Mouse (Mus musculus): ENCODE measurements at regions not wholly inside any gene's neighbourhood (a gene's known extent, or its start where the extent isn't known, plus 50 kb on each side); places are given as distances from the start of the nearest gene placed in this dataset.

DNA sequence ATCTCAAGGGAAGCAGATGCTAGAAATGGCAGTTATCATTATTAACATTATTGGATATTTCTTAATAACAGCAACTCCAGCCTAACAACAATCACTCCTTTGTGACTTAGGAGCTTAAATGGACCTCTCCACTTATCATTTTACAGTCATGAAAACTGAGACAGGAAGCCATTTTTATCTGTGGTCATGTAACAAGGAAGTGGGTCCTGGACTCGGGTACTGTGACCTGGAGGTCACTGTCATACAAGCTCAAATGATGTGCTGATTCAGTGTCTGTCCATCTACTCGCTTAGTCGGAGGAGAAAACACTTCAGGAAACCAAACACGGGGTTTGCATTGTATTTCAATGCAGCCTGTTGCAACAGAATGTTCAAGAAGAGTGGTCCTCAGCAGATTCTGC, 176.4 kb downstream of the Gm10260 start:
- Histone ChIP-seq H3K36me3 (ENCODE audit: control insufficient read depth, insufficient read depth, low read length) (no peaks in the 10 kb centered on the region), H3K9me3 (ENCODE audit: control insufficient read depth, low read length) (no peaks in the 10 kb centered on the region), H3K4me3 (ENCODE audit: low read length) (no peak overlapping the region), H3K27me3 (ENCODE audit: control insufficient read depth, insufficient read depth, low read depth, low read length) (no peaks in the 10 kb centered on the region), H3K4me1 (replicated peaks; ENCODE audit: control insufficient read depth, insufficient read depth, low read length) (peaks cover 11% of the 10 kb centered on the region), H3K4me2 (ENCODE audit: low read depth, low read length) (no peak overlapping the region), H3K9ac (ENCODE audit: low read length) (no peak overlapping the region), H3K27ac (ENCODE audit: low read length) (no peak overlapping the region)
- 59% methylated on average over 4 of the region's 4 CpGs for WGBS
- ATAC-seq (ENCODE audit: low read depth) = no peak

- Histone ChIP-seq H3K27ac (ENCODE audit: low read length) (peak overlapping the region; percentile 40; the same call in 1 of the 2 replicates), H3K4me3 (ENCODE audit: low read length) (no peak overlapping the region), H3K27me3 (ENCODE audit: control insufficient read depth, insufficient read depth, low read depth, low read length) (no peaks in the 10 kb centered on the region), H3K9ac (ENCODE audit: low read length) (no peak overlapping the region), H3K4me1 (replicated peaks; ENCODE audit: control insufficient read depth, insufficient read depth, low read length) (peaks cover 19% of the 10 kb centered on the region), H3K36me3 (ENCODE audit: control insufficient read depth, insufficient read depth, low read length) (no peaks in the 10 kb centered on the region), H3K9me3 (ENCODE audit: control insufficient read depth, low read length) (no peaks in the 10 kb centered on the region), H3K4me2 (ENCODE audit: low read depth, low read length) (no peak overlapping the region)
- 67% methylated on average over 4 of the region's 4 CpGs for WGBS
- ATAC-seq (ENCODE audit: low read depth) = no peak
Observed at GRCm38 (mm10) chr13:97581380-97581779, 179.1 kb downstream of the Gm10260 start.

DNA sequence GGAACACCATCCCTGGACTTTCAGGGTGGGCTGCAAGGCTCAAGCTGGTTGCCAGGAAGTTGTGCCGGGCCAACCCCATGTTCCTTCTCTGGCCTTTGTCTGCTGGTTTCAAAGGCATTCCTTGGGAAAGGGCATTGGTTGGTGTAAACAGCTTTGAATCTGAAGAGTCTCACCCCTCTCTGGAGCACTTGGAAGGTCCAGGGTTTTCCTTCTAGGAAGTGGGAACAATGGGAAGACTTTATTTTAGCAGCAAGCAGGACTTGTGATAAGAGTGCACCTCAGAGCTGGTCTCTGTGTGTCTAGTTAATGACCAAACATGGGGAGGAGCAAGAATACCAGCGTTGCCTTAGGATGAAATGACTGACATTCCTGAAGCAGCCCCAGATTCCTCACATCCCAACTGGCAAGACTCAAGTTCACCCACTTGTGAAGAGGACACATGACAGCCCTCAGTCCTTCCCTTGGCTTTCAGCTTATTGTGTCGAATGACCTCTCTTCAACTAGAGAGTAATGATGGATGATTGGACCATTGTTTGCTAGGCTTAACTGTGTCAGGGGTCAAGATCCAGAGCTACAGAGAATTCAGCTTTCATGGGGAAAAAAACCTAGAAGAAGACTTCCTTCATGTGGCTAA, 180.1 kb downstream of the Gm10260 start:
- Histone ChIP-seq H3K9ac (ENCODE audit: low read length) (no peak overlapping the region), H3K9me3 (ENCODE audit: control insufficient read depth, low read length) (no peaks in the 10 kb centered on the region), H3K36me3 (ENCODE audit: control insufficient read depth, insufficient read depth, low read length) (no peaks in the 10 kb centered on the region), H3K4me3 (ENCODE audit: low read length) (no peak overlapping the region), H3K4me1 (replicated peaks; ENCODE audit: control insufficient read depth, insufficient read depth, low read length) (peaks cover 19% of the 10 kb centered on the region), H3K4me2 (ENCODE audit: low read depth, low read length) (no peak overlapping the region), H3K27me3 (ENCODE audit: control insufficient read depth, insufficient read depth, low read depth, low read length) (no peaks in the 10 kb centered on the region), H3K27ac (ENCODE audit: low read length) (peak overlapping the region; percentile 80)
- ATAC-seq (ENCODE audit: low read depth) = peak; percentile 68
- WGBS = 17% methylated on average over 3 of the region's 3 CpGs

GRCm38 (mm10) chr13:97578595-97578994, 181.8 kb downstream of the Gm10260 start:
- Histone ChIP-seq H3K4me2 (ENCODE audit: low read depth, low read length) (no peak overlapping the region), H3K4me1 (replicated peaks; ENCODE audit: control insufficient read depth, insufficient read depth, low read length) (peaks cover 28% of the 10 kb centered on the region), H3K27ac (ENCODE audit: low read length) (no peak overlapping the region), H3K9ac (ENCODE audit: low read length) (no peak overlapping the region), H3K4me3 (ENCODE audit: low read length) (no peak overlapping the region), H3K9me3 (ENCODE audit: control insufficient read depth, low read length) (no peaks in the 10 kb centered on the region), H3K36me3 (ENCODE audit: control insufficient read depth, insufficient read depth, low read length) (no peaks in the 10 kb centered on the region), H3K27me3 (ENCODE audit: control insufficient read depth, insufficient read depth, low read depth, low read length) (no peaks in the 10 kb centered on the region)
- no peak for ATAC-seq (ENCODE audit: low read depth)
- WGBS = 61% methylated on average over 5 of the region's 5 CpGs

GRCm38 (mm10) chr13:97577081-97577785, 183.2 kb downstream of the Gm10260 start:
- 36% methylated on average over 9 of the region's 9 CpGs for WGBS
- Histone ChIP-seq H3K36me3 (ENCODE audit: control insufficient read depth, insufficient read depth, low read length) (no peaks in the 10 kb centered on the region), H3K27me3 (ENCODE audit: control insufficient read depth, insufficient read depth, low read depth, low read length) (no peaks in the 10 kb centered on the region), H3K9ac (ENCODE audit: low read length) (no peak overlapping the region), H3K4me2 (ENCODE audit: low read depth, low read length) (no peak overlapping the region), H3K27ac (ENCODE audit: low read length) (peak overlapping the region; percentile 39), H3K4me3 (ENCODE audit: low read length) (no peak overlapping the region), H3K4me1 (replicated peaks; ENCODE audit: control insufficient read depth, insufficient read depth, low read length) (peaks cover 28% of the 10 kb centered on the region), H3K9me3 (ENCODE audit: control insufficient read depth, low read length) (no peaks in the 10 kb centered on the region)
- peak; percentile 89 for ATAC-seq (ENCODE audit: low read depth)

- no peak for ATAC-seq (ENCODE audit: low read depth)
Observed at GRCm38 (mm10) chr13:97573601-97574000, 186.8 kb downstream of the Gm10260 start.

GRCm38 (mm10) chr13:97572352-97572751, 188.1 kb downstream of the Gm10260 start:
- Histone ChIP-seq H3K9me3 (ENCODE audit: control insufficient read depth, low read length) (no peaks in the 10 kb centered on the region), H3K9ac (ENCODE audit: low read length) (no peak overlapping the region), H3K4me2 (ENCODE audit: low read depth, low read length) (no peak overlapping the region), H3K4me1 (replicated peaks; ENCODE audit: control insufficient read depth, insufficient read depth, low read length) (peaks cover 12% of the 10 kb centered on the region), H3K27ac (ENCODE audit: low read length) (no peak overlapping the region), H3K4me3 (ENCODE audit: low read length) (no peak overlapping the region), H3K27me3 (ENCODE audit: control insufficient read depth, insufficient read depth, low read depth, low read length) (no peaks in the 10 kb centered on the region), H3K36me3 (ENCODE audit: control insufficient read depth, insufficient read depth, low read length) (no peaks in the 10 kb centered on the region)
- WGBS = 67% methylated on average over 3 of the region's 3 CpGs
- ATAC-seq (ENCODE audit: low read depth) = no peak

More at GRCm38 (mm10) chr13:97573601-97574000, 186.8 kb downstream of the Gm10260 start:
- no peak overlapping the region for H3K9ac ChIP-seq (ENCODE audit: low read length)
- no peak overlapping the region for H3K4me3 ChIP-seq (ENCODE audit: low read length)
- H3K4me1 ChIP-seq (replicated peaks; ENCODE audit: control insufficient read depth, insufficient read depth, low read length) = peaks cover 13% of the 10 kb centered on the region
- H3K4me2 ChIP-seq (ENCODE audit: low read depth, low read length) = no peak overlapping the region
- H3K27ac ChIP-seq (ENCODE audit: low read length) = no peak overlapping the region
- 79% methylated on average over 3 of the region's 3 CpGs for WGBS
- H3K36me3 ChIP-seq (ENCODE audit: control insufficient read depth, insufficient read depth, low read length) = no peaks in the 10 kb centered on the region
- H3K9me3 ChIP-seq (ENCODE audit: control insufficient read depth, low read length) = no peaks in the 10 kb centered on the region
- no peaks in the 10 kb centered on the region for H3K27me3 ChIP-seq (ENCODE audit: control insufficient read depth, insufficient read depth, low read depth, low read length)

- H3K27ac ChIP-seq (ENCODE audit: low read length) = 0 out of 2 replicates have a peak overlapping the region, but pooled peaks have one; percentile 12
- H3K36me3 ChIP-seq (ENCODE audit: control insufficient read depth, insufficient read depth, low read length) = no peaks in the 10 kb centered on the region
- no peaks in the 10 kb centered on the region for H3K27me3 ChIP-seq (ENCODE audit: control insufficient read depth, insufficient read depth, low read depth, low read length)
- no peak overlapping the region for H3K4me3 ChIP-seq (ENCODE audit: low read length)
- no peaks in the 10 kb centered on the region for H3K9me3 ChIP-seq (ENCODE audit: control insufficient read depth, low read length)
- no peak overlapping the region for H3K4me2 ChIP-seq (ENCODE audit: low read depth, low read length)
- peak; percentile 79 for ATAC-seq (ENCODE audit: low read depth)
- no peak overlapping the region for H3K9ac ChIP-seq (ENCODE audit: low read length)
- H3K4me1 ChIP-seq (replicated peaks; ENCODE audit: control insufficient read depth, insufficient read depth, low read length) = peaks cover 8% of the 10 kb centered on the region
- 16% methylated on average over 1 of the region's 1 CpGs for WGBS
Observed at GRCm38 (mm10) chr13:97570009-97570408, 190.4 kb downstream of the Gm10260 start.

GRCm38 (mm10) chr13:97567632-97568031, 192.8 kb downstream of the Gm10260 start:
- Histone ChIP-seq H3K9me3 (ENCODE audit: control insufficient read depth, low read length) (no peaks in the 10 kb centered on the region), H3K9ac (ENCODE audit: low read length) (no peak overlapping the region), H3K4me3 (ENCODE audit: low read length) (no peak overlapping the region), H3K4me2 (ENCODE audit: low read depth, low read length) (no peak overlapping the region), H3K27me3 (ENCODE audit: control insufficient read depth, insufficient read depth, low read depth, low read length) (no peaks in the 10 kb centered on the region), H3K36me3 (ENCODE audit: control insufficient read depth, insufficient read depth, low read length) (no peaks in the 10 kb centered on the region), H3K4me1 (replicated peaks; ENCODE audit: control insufficient read depth, insufficient read depth, low read length) (no peaks in the 10 kb centered on the region), H3K27ac (ENCODE audit: low read length) (no peak overlapping the region)
- no peak for ATAC-seq (ENCODE audit: low read depth)
- WGBS = 78% methylated on average over 3 of the region's 3 CpGs
